Mouse (Mus musculus) layer of hippocampus, postnatal 14 days (tissue): ENCODE data around the gene C1s2. TPM values are rescaled to one million over a fixed set of nuclear protein-coding genes. Genes with fewer than 3 reads are reported as not detected.
"Not testable (repeated sequence)": the region's sequence is repeated elsewhere in the genome, so short reads cannot be mapped to it uniquely, and the experiment has no call there.

ENCODE experiments used
- DNase-seq, 2 experiments: peaks; one replicate each; pipeline ENCODE4 v3.0.0; 2021 to 2022; ENCODE audit warnings: low spot score in 2 of 2, mixed read lengths in 1 of 2
- long read RNA-seq, 2 experiments: library from polyadenylated mRNA; stranded (forward); transcript quantifications; one replicate each; pipeline ENCODE4 v2.0.0; 2021
- total RNA-seq, 2 experiments: library from RNA; stranded (reverse); gene quantifications; 2 replicates each; pipeline ENCODE4 v1.2.3; 2021

Gene C1s2
- under 1 TPM; 0.23 to 0.29 TPM for total RNA-seq
- long read RNA-seq, experiment 1 = 0 reads
- long read RNA-seq, experiment 2 = 0 reads

DNA sequence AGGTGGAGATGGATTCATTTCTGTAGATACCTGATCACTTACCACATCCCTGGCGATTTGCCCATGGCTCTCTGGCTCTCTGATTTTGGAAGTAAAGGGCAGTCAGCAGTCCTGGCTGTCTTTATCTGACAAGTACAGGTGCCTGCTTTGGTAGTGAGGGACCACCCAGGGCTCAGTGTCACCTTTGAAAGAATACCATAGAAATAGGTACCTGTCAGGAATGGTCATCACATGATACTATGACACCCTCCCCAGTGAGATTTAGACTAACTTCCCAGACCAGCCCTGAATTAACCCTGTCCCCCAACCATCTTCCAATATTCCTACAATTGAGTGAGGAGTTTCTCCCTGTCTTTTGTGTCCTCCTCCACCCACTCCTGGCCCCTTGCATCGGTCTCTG, at the start of gene C1s2:
Gene C1s2, minus strand, starts transcription at position 101 of the 400 bp plus-strand sequence.
- not testable (repeated sequence) for DNase-seq

DNA sequence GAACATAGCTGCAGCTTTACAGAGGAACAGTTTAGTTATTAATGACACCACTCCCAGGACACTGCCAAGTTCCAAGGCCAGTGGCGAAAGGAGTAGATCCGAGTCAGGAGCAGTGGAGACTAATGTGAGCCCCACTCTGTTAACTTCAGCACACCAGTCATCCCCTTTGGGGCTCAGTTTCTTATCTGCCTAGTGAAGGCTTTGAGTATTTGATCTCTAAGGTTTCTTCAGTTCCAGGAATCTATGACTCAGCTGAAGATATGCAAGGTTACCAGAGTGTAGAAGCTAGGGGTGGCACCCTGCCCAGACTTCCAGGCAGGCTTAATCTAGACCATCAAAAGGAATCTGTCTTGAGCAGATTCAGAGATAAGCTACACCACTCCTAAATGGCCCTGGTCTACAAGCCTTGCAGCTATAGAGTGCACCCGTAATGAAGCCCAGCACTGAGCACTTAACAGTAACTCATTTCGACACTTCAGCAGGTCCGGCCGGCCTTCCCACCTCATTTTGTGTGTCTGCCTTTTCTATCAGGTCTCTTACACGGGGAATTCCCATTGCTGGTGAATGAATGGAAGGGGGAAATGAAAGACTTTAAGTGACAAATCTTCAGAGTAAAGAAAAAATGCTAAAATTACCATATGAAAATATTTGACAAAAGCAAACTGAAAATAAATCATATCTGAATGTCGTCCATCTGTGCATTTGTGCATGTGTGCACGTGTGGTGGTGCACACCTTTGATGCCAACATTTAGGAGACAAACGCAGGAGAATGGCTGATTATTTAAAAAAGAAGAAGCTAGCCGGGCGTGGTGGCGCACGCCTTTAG, 47.9 kb upstream of the C1s2 start:
- DNase-seq = no peak

DNA sequence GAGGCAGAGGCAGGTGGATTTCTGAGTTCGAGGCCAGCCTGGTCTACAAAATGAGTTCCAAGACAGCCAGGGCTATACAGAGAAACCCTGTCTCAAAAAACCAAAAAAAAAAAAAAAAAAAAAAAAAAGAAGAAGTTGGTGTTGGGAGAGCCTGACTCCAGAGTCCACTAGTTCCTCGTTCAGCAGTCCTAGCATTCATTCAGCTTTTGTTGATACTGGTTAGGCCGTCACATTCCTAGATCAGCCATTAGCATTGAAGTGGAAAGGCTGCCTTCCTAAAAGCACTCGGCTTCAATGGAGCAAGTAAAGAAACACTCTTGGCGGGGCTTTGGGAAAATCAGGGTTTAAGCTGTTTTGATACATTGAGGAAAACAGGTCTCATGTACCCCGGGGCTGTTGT, 46.4 kb upstream of the C1s2 start:
- not testable (repeated sequence) for DNase-seq

DNA sequence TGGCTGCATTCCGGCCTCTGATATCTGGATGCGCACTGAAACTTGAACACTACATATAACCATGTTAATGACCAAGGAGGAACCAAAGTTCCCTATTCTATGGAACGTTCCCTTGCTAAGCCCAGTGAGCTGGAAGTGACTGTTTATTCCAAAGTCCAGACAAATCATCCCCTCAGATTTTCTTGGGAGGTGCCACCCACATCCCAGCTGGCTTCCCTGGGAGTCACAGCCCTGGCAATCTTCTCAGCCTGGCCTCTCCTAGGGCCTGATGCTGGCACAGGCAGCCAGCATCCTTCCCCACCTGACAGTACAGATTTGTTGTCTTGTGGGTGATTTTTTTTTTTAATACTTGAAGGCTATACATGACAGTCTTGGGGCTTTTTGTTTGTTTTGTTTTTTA, 43.6 kb upstream of the C1s2 start:
- DNase-seq = no peak

DNA sequence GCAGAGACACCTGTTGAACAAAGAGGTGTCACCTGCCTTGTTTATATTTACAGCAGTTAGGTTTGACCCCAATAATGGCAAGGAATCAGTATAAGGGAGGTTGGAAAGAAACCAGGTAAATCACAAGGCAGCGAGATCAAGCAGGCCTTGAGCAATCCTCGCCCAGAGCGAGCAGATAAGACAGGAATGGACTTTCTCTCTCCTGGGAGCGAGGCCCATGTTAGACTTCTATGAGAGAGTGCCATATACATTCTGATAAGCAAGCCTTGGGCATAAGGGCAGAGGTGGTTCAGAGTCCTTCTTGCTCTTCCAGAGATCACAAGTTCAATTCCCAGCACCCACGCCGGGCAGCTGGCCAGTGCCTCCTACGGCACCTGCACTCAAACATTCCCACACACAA, 42.9 kb upstream of the C1s2 start:
- no peak for DNase-seq

DNA sequence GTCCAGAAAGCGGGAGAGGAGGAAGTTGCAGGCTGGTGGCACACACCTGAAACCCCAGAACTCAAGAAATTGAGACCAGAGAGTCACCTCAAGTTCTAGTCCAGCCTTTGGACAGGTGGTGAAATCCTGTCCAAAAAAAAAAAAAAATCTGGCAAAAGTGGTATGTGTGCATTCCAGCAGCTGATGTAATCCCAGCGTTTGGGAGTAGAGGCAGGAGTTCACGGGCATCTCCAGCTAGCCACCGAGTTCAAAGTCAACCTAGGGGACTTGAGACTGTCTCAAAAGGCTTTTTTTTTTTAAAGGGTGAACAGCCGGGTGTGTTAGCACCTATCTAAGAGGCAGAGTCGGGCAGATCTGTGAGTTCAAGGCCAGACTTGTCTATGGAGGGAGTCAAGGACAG, 40.3 kb upstream of the C1s2 start:
- DNase-seq = no peak

DNA sequence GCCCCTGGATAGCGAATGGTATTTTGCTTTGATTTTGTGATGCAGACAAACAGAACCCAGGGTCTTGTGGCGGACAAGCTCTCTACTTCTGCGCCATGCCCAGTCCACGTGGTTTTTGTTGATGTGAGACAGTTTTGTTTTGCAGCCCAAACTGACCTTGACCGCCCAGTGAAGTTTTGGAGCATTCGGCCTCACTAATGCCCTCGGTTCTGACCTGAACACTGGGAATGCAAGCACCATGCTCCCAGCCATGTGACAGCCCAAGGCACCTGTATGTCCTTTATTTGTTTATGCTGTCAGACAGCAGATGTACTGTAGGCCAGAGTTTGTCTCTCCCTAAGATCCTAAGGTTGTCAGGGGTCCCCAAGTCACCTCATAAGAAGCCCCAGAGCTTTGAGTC, 38.7 kb upstream of the C1s2 start:
- DNase-seq = no peak

DNA sequence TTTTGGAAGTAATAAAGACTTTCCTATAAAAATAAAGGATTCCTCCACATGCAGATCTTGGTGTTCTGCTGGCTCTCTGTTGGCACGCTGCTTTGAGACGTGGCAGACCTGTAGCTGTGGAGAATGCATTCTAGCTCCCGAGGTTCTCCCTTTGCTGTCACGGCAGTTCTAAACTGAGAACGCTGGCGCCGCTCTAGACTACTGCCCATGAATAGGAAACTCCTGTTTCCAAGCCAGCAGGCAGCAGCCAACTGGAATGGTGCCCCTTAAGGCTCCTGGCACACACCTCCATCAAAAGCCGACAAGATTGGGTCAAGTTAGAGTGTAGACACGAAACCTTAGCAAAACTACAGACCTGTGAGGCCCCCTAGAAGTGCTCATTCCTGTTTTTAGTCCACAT, 37.7 kb upstream of the C1s2 start:
- peak; percentile 24 to 57 for DNase-seq

DNA sequence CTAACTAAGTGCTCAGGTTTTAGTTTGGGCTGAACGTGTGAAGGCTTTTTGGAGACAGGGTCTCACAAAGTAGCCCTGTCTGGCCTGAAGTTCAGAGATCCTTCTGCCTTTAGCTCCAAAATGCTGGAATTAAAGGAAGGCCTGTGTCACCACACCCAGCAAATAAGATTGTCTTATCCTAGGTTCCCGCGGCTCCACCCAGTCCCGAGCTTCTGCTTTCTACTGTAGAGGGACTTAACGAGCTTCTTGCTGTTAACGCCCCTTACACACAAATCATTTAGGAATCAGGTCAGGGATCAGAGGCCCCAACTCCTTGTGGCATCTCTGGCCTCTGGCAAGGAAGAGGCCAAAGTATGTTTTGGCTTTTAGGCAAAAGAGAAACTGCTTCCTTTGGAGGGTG, 36.2 kb upstream of the C1s2 start:
- DNase-seq = no peak

DNA sequence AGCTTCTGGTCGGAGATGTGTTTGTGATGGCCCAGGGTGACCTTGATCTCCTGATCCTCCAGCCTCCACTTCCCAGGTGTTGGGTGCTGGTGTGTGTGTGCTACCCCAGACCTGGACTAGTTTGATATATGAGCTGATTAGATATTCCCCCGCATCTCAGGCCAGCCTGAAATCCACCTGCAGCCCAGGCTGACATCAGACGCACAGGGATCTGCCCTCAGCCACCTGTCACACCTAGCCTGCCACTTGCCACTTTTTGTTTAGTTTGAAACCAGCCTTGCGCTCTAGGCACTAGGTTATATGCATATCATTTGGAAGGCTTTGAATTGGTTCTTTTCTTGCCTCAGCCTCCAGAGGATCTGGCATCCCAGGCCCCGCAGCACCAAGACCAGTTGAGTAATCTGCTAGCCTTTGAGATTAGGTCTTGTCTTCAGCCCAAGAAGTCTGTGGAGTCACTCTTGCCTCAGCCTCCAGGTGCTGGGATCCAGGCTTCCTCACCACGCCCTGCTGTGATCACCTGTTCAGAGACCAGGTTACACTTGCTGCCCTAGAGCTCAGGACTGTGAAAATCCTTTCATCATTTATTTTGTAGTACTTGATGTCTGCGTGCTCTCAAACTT, 34.5 kb upstream of the C1s2 start:
- no peak for DNase-seq

DNA sequence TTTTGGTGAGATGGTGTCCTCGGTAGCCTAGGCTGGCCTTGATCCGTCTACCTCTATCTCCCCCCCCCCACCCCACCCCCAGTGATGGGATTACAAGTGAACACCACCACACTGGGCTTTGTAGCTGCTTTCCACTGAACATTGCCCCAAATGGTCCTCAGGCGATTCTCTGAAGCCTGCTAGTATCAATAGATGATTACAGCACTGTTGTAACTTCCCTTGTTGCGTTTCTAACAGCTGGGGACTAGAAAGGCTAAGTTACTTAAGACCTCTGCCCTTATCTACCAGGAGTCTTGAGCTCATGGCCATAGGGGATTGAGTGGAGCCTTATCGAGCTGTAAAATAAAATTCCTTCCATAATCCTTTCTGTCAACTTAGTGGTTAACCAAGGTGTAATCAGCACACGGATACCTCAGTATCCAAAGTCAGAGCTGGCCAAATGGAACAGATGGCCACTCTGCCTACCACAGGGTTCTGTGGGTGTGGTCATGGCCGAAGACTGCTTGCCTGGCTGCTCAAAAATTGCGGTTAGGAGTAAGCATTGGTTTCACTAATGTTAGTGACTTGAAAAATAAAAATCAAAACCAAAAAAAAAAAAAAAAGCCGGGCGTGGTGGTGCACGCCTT, 33.5 kb upstream of the C1s2 start:
- no peak for DNase-seq

DNA sequence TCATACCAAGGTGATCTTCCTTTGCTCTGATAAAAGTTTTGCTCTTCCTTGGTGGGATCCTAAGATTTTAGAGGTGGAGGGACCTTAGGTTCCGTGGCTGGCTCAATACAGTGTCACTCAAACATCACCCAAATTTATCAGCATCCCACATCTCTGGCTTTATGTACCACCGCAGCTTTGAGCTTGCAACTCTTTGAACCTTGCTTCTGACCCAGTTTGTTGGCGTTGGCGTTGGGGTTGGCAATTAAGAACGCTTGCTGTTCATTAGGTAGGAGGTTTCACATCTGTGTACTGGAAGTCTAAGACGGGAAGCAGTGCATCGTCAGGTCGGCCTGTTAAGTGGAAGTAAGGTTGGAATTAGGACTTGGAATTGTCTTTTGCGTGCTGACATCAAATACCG, 29.1 kb upstream of the C1s2 start:
- DNase-seq = no peak

DNA sequence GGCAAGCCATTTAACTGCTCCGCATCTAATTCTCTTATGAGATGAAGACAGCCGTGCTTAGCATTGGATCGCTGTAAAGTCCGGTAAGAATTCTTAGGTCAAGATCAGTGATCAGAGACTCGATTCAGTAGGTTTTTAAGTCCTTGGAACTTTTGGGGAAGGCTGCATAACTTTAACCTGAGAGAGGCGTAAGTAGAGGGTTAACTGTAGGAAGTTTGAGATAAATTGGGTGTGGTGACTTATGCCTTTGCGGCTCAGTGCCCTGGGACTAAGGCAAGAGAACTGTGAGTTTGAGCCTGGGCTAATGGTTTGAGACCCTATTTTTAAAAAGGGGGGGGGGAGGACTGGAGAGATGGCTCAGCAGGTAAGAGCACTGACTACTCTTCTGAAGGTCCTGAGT, 28.4 kb upstream of the C1s2 start:
- DNase-seq = no peak

DNA sequence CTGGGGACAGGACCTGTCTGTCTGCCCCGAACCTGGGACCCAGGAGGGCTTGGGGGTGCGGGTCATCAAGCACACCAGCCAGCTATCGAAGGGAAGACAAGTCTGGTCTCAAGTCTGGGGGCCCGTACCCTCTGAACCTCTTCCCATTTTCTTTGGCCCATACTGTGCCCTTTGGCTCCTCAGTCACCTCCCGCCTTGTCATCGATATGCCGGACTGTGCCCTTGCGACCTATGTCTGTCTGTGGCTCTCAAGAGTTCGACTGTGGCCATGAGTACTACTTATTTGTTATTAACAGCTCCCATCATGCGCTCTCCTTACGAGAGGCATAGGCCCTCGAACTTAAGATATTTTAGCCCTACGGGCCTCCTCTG, 27.5 kb upstream of the C1s2 start:
- DNase-seq = no peak

DNA sequence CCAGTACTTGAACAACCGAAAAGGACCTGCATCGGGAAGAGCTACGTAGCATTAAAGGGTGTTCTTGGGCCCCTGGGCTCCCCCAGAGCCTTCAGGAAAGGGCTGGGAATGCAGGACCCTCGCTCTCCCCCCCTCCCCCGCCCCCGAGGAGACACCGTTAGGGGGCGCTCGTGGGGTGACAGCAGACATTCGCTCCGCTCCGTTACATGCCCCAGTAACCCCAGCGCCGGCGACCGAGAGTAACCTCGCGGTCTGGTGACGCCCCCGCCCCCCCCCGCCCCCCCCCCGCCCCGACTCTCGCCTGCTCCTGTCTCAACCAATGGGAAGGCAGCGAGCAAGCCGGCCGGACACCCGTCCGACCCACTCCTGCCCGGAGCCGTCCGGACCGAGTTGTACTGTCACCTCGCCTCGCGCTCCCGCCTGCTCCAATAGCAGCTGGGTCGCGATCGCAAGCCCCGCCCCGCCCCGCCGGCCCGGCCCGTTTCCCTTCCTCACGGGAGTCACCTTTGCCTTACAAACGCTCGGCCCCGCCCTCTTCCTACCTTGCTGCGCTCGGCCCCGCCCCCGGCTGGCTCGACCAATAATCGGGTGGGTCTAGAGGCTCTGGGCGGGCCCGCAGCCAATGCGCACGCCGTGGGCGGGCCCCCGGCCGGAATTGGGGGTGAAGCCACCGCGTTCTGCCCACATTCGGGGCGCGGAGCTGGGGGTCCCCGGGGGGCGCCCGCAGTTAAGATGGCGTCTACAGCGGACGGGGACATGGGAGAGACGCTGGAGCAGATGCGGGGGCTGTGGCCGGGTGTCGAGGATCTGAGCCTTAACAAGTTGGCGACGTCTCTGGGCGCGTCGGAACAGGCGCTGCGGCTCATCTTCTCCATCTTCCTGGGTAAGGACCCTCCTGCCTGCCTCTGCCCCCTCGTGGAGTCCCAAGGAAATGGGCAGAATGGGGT, 26.9 kb upstream of the C1s2 start, which contains the start of gene Lpcat3:
Gene Lpcat3, plus strand, starts transcription at position 551 of the 947 bp plus-strand sequence.
- peak; percentile 98 to 99 for DNase-seq

DNA sequence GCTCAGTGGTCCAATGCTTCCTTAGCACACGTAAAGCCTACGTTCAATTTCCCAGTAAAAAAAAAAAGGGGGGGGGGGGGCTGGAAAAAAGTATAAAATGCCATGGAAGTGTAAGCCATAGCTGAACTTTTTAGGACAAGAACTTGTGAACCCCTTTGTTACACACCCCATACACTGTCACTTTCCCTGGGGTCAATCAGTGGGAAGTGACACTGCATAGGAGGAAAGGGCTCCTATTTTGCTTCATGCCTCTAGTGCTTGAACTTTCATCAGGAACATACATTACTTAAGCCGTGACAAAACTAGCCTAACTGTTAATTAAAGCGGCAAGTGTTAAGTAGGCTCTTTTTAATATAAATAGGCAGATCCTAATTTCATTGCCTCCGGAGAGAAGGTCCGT, 26.1 kb upstream of the C1s2 start:
- no peak for DNase-seq

DNA sequence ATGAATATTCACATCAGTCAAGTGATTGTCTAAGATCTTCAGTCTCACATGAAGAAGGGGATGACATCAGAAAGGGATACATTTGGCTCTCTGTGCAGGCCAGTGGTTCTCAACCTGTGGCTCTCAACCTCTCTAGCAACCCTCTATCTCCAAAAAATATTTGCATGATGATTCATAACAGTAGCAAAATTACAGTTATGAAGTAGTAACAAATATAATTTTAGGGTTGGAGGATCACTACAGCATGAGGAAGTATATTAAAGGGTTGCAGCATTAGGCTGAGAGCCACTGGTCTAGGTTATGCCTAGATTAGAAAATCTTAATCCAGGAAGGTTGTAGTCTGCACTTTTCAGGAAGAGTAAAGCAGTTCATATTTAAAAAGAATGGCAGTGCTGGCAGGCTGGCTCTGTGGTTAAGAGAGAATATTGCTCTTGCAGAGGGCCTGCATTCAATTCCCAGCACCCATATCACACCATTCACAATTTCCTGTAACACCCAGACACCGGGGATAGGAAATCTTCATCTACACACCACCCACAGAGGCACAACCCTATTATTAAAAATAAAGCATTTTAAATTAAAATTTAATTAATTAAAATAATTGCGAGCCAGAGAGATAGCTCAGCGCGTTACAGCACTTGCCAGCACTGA, 25.4 kb upstream of the C1s2 start:
- DNase-seq = no peak

DNA sequence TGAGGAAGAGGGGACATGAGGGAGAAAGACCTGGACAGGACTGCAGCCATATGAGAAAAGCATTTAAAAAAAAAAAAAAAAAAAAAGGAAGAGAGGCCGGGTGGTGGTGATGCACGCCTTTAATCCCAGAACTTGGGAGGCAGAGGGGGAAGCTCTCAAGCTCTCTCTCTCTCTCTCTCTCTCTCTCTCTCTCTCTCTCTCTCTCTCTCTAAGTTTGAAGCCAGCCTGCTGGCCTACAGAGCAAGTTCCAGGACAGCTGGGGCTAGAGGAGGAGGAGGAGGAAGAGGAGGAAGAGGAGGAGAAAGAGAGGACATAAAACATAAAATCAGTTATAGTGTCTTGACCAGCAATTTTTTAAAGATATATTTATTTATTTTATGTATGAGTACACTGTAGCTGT, 22.2 kb upstream of the C1s2 start:
- DNase-seq = no peak

DNA sequence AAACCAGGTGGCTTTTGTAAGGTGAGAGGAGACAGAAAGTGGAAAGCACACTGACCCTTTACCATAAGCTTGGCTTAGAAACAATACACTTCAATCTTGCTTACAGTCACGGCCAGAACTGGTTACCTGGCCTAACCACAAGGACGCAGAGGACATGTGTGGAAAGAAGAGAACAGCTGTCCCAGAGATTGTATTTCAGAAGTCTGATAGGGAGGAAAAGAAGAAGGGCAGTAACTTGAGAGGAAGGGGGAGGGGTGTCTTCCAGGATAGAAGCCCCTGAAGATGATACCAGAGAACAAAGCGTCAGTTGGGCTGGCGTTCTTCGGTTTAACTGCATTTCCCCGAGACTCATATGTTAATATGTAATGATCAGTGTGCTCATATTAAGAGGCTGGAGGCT, 20.0 kb upstream of the C1s2 start:
- no peak for DNase-seq

DNA sequence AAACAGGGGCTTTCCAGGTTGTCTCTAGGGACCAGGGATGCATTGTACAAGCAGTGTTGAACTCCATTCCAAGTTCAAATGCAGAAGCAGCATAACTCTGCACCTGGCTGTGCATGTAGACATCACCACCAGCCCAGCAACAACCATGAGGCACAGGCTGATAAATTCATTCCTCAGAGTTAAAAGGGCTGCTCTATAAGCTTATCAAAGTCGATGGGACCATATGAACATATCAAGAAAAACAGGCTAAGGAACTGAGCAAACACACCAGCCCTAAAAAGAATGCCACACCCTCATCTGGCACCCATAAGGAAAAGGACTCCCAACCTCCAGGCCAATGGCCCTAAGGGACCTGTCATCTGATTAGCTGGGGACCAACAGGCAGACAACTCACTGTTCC, 10.5 kb upstream of the C1s2 start:
- DNase-seq = no peak

DNA sequence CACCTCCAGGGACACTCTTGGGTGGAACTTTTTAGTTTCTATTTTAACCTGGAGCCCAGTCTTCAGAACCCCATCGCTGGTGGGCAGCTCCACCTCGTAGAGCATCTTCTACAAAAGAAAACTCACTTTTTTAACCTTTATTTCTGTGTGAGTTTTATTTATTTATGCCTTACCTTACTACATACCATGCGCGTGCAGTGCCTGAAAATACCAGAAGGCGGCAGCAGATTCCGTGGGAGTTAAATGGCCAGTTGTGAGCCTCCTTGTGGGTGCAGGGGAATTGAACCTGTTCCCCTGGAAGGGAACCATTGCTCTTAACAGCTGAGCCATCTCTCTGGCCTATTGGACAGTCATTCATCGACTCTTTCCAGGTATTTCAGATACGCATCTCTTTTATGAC, 5.1 kb upstream of the C1s2 start:
- peak; percentile 25 to 31 for DNase-seq
